ENCODE assay signal across 9 mouse cellular contexts in genomic region chr9:8074345-8074744, GRCm38 (mm10). TPM values are rescaled to one million over a fixed set of nuclear protein-coding genes. Genes with fewer than 3 reads are reported as not detected.
A peak's percentile ranks its signal among the peaks of the same experiment; 100 is the strongest.
DNase-seq lines count a peak whose midpoint lies in the region; ATAC-seq and TF ChIP-seq lines count a peak whose summit lies in the region.
"Had no signal": no experiment of that assay in that cellular context is flagged by ENCODE, and none has a peak within 500 bp of the region (broad histone marks: within the 10 kb centered on the region; RNA-seq: fewer than 3 reads in every experiment).

No protein-coding gene starts in this region.

- H3K9me3 ChIP-seq in liver, embryonic 12.5 days (replicated peaks) = no peaks in the 10 kb centered on the region
- H3K9me3 ChIP-seq: liver, embryonic 13.5 days had no signal

- no peaks in the 10 kb centered on the region for H3K4me1 ChIP-seq in liver, adult 2 months (ENCODE audit: control insufficient read depth, insufficient read depth, low read length)
- no peaks in the 10 kb centered on the region for H3K4me1 ChIP-seq in liver, embryonic 12.5 days
- H3K4me1 ChIP-seq in kidney, adult 2 months (ENCODE audit: control insufficient read depth, insufficient read depth, low read length) = no peaks in the 10 kb centered on the region
- H3K4me1 ChIP-seq: liver, embryonic 13.5 days had no signal

- no peaks in the 10 kb centered on the region for H3K27me3 ChIP-seq in liver, adult 2 months (ENCODE audit: control insufficient read depth, insufficient read depth, low read length)
- no peaks in the 10 kb centered on the region for H3K27me3 ChIP-seq in liver, embryonic 12.5 days (replicated peaks)
- H3K27me3 ChIP-seq in kidney, adult 2 months (replicated peaks; ENCODE audit: control insufficient read depth, insufficient read depth, low read length) = no peaks in the 10 kb centered on the region
- H3K27me3 ChIP-seq: liver, embryonic 13.5 days had no signal

- TF ChIP-seq POLR2A in liver, adult 2 months (IDR thresholded peaks at IDR 0.05; ENCODE audit: extremely low read depth, insufficient read depth, low read length) = no peak
- no peak for TF ChIP-seq POLR2A in kidney, adult 2 months (IDR thresholded peaks at IDR 0.05; ENCODE audit: low read depth, low read length)

- no peak overlapping the region for H3K9ac ChIP-seq in liver, adult 2 months (ENCODE audit: low read depth, low read length)
- H3K9ac ChIP-seq in liver, embryonic 12.5 days = no peak overlapping the region
- H3K9ac ChIP-seq: liver, embryonic 13.5 days had no signal

- DNase-seq in cerebellum, adult 18-20 months = peak; percentile 26 to 30
- no peak for DNase-seq in cerebellum, adult 9-11 months
- peak; percentile 28 for DNase-seq in liver, adult 2 months (ENCODE audit: extremely low read depth, low read depth, low spot score)
- peak; percentile 6 to 28 for DNase-seq in adrenal gland, postnatal 36 days
- DNase-seq in kidney, adult 2 months = peak; percentile 60
- DNase-seq in retina, postnatal 1 day = peak; percentile 11
- DNase-seq in yolk sac, embryonic 10.5 days (ENCODE audit: low spot score) = no peak
- DNase-seq: liver, embryonic 13.5 days had no signal

- no peak overlapping the region for H3K4me3 ChIP-seq in liver, adult 2 months (ENCODE audit: insufficient read depth, low read depth, low read length)
- no peak overlapping the region for H3K4me3 ChIP-seq in liver, embryonic 12.5 days
- H3K4me3 ChIP-seq in kidney, adult 2 months (ENCODE audit: insufficient read depth, low read depth, low read length) = no peak overlapping the region
- H3K4me3 ChIP-seq: liver, embryonic 13.5 days had no signal

- H3K36me3 ChIP-seq in liver, adult 2 months (ENCODE audit: control insufficient read depth, insufficient read depth, low read length) = no peaks in the 10 kb centered on the region
- H3K36me3 ChIP-seq in liver, embryonic 12.5 days = no peaks in the 10 kb centered on the region
- H3K36me3 ChIP-seq in kidney, adult 2 months (ENCODE audit: control insufficient read depth, insufficient read depth, low read length) = no peaks in the 10 kb centered on the region
- H3K36me3 ChIP-seq: liver, embryonic 13.5 days had no signal

- no peak overlapping the region for H3K27ac ChIP-seq in liver, adult 2 months (replicated peaks; ENCODE audit: insufficient read depth, low read depth, low read length)
- H3K27ac ChIP-seq in liver, embryonic 12.5 days = no peak overlapping the region
- no peak overlapping the region for H3K27ac ChIP-seq in kidney, adult 2 months (ENCODE audit: insufficient read depth, low read depth, low read length)
- H3K27ac ChIP-seq: liver, embryonic 13.5 days had no signal

- ATAC-seq in liver, embryonic 12.5 days = no peak

- H3K79me2 ChIP-seq in liver, adult 2 months (ENCODE audit: control insufficient read depth, insufficient read depth, low read length) = no peaks in the 10 kb centered on the region

- peak; percentile 37; the same call in 1 of the 2 replicates for TF ChIP-seq CTCF in liver, adult 2 months (IDR thresholded peaks at IDR 0.05; ENCODE audit: low read depth, low read length)
- TF ChIP-seq CTCF in kidney, adult 2 months (conservative IDR thresholded peaks at IDR 0.05; ENCODE audit: insufficient read depth, insufficient read length, low read depth, low read length) = peak; percentile 55

- no peak overlapping the region for H3K4me2 ChIP-seq in liver, embryonic 12.5 days
- H3K4me2 ChIP-seq: liver, embryonic 13.5 days had no signal

RNA-seq across cellular contexts. Expression of gene Cfap300, which starts 31.7 kb away (rescaled TPM):
- 0.34 and 0.74 TPM in 2 replicates for total RNA-seq in liver, adult 2 months (2014; rRNA removed)
- 0.17 and 0.20 TPM in 2 replicates for polyA plus RNA-seq in liver, adult 2 months (2012; rRNA removed)
- polyA plus RNA-seq in liver, embryonic 12.5 days (2016; fragmentation: Nextera tagmentation; extraction: Ambion mirVana) = 2.7 and 2.8 TPM in 2 replicates
- total RNA-seq in adrenal gland, postnatal 36 days (2021) = 1 to 10 TPM; 3.7 to 7.4 TPM
- 3.8 and 4.5 TPM in 2 replicates for polyA plus RNA-seq in kidney, adult 2 months (2012; rRNA removed)

RNA-seq across cellular contexts. Expression of gene Cep126, which starts 59.7 kb away (rescaled TPM):
- 0.13 and 0.37 TPM in 2 replicates for total RNA-seq in liver, adult 2 months (2014; rRNA removed)
- polyA plus RNA-seq in liver, adult 2 months (2012; rRNA removed) = 0.02 and 0.10 TPM in 2 replicates
- 0.33 and 0.38 TPM in 2 replicates for polyA plus RNA-seq in liver, embryonic 12.5 days (2016; fragmentation: Nextera tagmentation; extraction: Ambion mirVana)
- 10 to 100 TPM; 10.6 to 11.8 TPM for total RNA-seq in adrenal gland, postnatal 36 days (2021)
- polyA plus RNA-seq in kidney, adult 2 months (2012; rRNA removed) = 1.4 and 2.6 TPM in 2 replicates

Comparison
In these comparisons a context has a peak if more than half of its experiments do, and no peak if none do; other contexts are left out.
1. DNase-seq: peak in cerebellum, adult 18-20 months (2 of 2), liver, adult 2 months (single experiment), adrenal gland, postnatal 36 days (2 of 2), kidney, adult 2 months (single experiment) and retina, postnatal 1 day (single experiment); none in cerebellum, adult 9-11 months (single experiment) and yolk sac, embryonic 10.5 days (single experiment).